Mouse (Mus musculus) neutrophil, adult 5-6 weeks (primary cell): ENCODE measurements around the gene Ext2. TPM values are rescaled to one million over a fixed set of nuclear protein-coding genes. Genes with fewer than 3 reads are reported as not detected.

Experiments used
- total RNA-seq: library from RNA; stranded (forward); fragments of 200-1000 nt; gene quantifications from 2 replicates; pipeline ENCODE4 v1.2.3, GENCODE M21; 2017

Gene Ext2
- total RNA-seq, 1 experiment from 2014 or later = 18.5 TPM

Other genes starting within 250 kb of the Ext2 start
- gene Alx4, start 180.2 kb downstream of the Ext2 start, total RNA-seq = not detected in 2 replicates
- gene Accs, start 27.4 kb upstream of the Ext2 start, total RNA-seq = 11.9 and 13.4 TPM in 2 replicates
- gene Accsl, start 46.6 kb upstream of the Ext2 start, total RNA-seq = not detected in 2 replicates
- gene Gm13889, start 134.6 kb upstream of the Ext2 start, total RNA-seq = 0.49 TPM in 1 of 2 replicates, not detected in the other
- not detected in 2 replicates for gene Gm27027, start 173.8 kb upstream of the Ext2 start, total RNA-seq
- 31.2 and 32.0 TPM in 2 replicates for gene Alkbh3, start 188.2 kb upstream of the Ext2 start, total RNA-seq